Mouse (Mus musculus): ENCODE measurements around the gene Mcrip2. TPM values are rescaled to one million over a fixed set of nuclear protein-coding genes. Genes with fewer than 3 reads are reported as not detected.

Mcrip2 gene
- polyA plus RNA-seq, 1 experiment = 36.7 TPM

DNA sequence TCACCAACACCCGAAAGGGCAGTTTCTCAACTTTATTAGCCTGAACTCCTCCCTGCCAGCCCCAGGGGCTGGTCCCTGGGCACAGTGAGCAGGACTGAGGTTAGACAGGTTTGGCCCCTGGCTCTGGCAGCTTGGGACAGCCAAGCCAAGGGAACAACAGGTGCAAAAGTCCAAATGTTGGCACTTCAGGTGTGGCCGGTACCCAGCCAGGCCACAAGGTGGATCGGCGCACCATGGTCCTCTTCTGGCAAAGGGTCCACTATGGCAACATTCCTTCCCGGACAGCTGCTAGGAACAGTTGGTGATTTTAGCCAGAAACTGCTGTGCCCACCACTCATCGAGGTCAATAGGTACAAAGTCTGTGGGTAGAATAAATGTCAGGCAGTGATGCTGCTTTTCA is 4.9 kb downstream of the Mcrip2 start:
- Histone ChIP-seq H3ac (ENCODE audit: control insufficient read depth, insufficient read length) (no peak overlapping the region), H3K4me3 (no peak overlapping the region), H3K4me2 (ENCODE audit: low read depth) (no peak overlapping the region), H3K79me2 (ENCODE audit: control insufficient read depth, insufficient read depth) (no peaks in the 10 kb centered on the region), H3K27me3 (ENCODE audit: control insufficient read depth, insufficient read depth, insufficient read length) (no peaks in the 10 kb centered on the region), H3K36me3 (ENCODE audit: control insufficient read depth, insufficient read depth) (no peaks in the 10 kb centered on the region)
- TF ChIP-seq MYOG (IDR thresholded peaks at IDR 0.05; ENCODE audit: control insufficient read depth in 1 of 3, insufficient read depth in 1 of 3, insufficient read length in 2 of 3, low read depth in 2 of 3) (peak in 1 of 3 experiments; percentile 9), POLR2A (IDR thresholded peaks at IDR 0.05; ENCODE audit: insufficient read length, low read depth) (no peak)

- H3K36me3 ChIP-seq (ENCODE audit: control insufficient read depth, insufficient read depth) = no peaks in the 10 kb centered on the region
- H3ac ChIP-seq (ENCODE audit: control insufficient read depth, insufficient read length) = peak overlapping the region; percentile 11
- peak overlapping the region; percentile 32 for H3K4me3 ChIP-seq
- H3K27me3 ChIP-seq (ENCODE audit: control insufficient read depth, insufficient read depth, insufficient read length) = no peaks in the 10 kb centered on the region
- TF ChIP-seq POLR2AphosphoS2 (IDR thresholded peaks at IDR 0.05; ENCODE audit: insufficient read length, low read depth) (no peak), REST (IDR thresholded peaks at IDR 0.05; ENCODE audit: insufficient read depth, insufficient read length) (no peak), TCF12 (IDR thresholded peaks at IDR 0.05; ENCODE audit: insufficient read depth, poor library complexity, severe bottlenecking) (no peak), CEBPB (IDR thresholded peaks at IDR 0.05; ENCODE audit: insufficient read depth, poor library complexity, severe bottlenecking) (no peak), MAX (IDR thresholded peaks at IDR 0.05; ENCODE audit: low read depth) (no peak), E2F4 (IDR thresholded peaks at IDR 0.05; ENCODE audit: insufficient read depth) (no peak), MYOD1 (IDR thresholded peaks at IDR 0.05; ENCODE audit: control insufficient read depth in 1 of 3, insufficient read length in 2 of 3, low read depth in 2 of 3) (no peak), TCF3 (IDR thresholded peaks at IDR 0.05; ENCODE audit: insufficient read length, low read depth) (no peak), USF1 (IDR thresholded peaks at IDR 0.05; ENCODE audit: low read depth) (no peak), MYOG (IDR thresholded peaks at IDR 0.05; ENCODE audit: control insufficient read depth in 1 of 3, insufficient read depth in 1 of 3, insufficient read length in 2 of 3, low read depth in 2 of 3) (no peak), POLR2A (IDR thresholded peaks at IDR 0.05; ENCODE audit: insufficient read length, low read depth) (no peak), SRF (IDR thresholded peaks at IDR 0.05; ENCODE audit: control insufficient read depth, insufficient read length, low read depth) (no peak)
- H3K4me2 ChIP-seq (ENCODE audit: low read depth) = peak overlapping the region; percentile 86
- no peaks in the 10 kb centered on the region for H3K79me2 ChIP-seq (ENCODE audit: control insufficient read depth, insufficient read depth)
Observed at GRCm38 (mm10) chr17:25861704-25862612, 6.6 kb downstream of the Mcrip2 start.

DNA sequence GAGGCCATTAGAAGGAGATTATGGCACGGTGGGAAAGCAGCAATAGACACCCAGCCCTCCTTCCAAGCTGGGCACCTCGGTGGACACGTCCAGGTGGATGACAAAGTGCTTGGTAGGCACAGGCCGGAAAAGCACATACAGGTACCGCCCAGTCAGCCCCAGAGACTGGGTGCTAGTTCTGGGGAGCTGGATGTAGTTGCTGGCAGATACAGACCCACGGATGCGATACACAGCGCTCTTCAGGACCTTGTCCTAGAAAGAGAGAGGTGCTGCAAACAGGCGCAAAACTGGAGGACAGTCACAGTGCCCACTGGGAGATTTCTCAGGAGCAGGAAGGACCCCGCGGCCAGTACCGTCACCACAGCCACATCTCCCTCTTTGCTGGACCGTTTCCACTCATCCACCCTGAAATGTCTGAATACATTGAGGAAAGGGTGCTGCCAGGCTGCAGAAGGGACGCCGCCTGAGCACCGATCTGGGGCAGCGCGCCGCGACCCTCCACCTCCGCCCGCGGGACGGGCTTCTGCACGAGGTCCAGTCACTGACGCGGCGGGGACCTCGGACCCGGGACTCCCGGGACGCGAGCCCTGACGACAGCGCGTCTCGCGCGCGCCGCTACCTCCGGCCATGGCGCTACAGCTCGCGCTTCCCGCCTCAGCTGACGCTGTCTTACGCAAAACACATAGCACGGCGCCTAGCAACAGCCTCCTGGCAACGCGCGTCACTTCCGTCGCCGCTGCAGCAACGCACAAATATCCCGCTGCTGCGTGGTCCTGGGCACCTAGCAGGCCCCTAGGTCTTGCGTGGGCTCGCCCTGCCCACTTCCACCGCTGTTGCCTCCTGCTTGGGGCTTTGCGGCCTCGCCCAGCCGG is 7.5 kb downstream of the Mcrip2 start, which contains the start of gene Wdr90:
Gene Wdr90, minus strand, starts transcription at position 670 of the 872 bp plus-strand sequence.
- no peaks in the 10 kb centered on the region for H3K79me2 ChIP-seq (ENCODE audit: control insufficient read depth, insufficient read depth)
- H3K4me3 ChIP-seq = peak within 1 kb of the TSS; percentile 32
- no peaks in the 10 kb centered on the region for H3K27me3 ChIP-seq (ENCODE audit: control insufficient read depth, insufficient read depth, insufficient read length)
- H3ac ChIP-seq (ENCODE audit: control insufficient read depth, insufficient read length) = peak within 1 kb of the TSS; percentile 11
- H3K36me3 ChIP-seq (ENCODE audit: control insufficient read depth, insufficient read depth) = no peaks in the 10 kb centered on the region
- TF ChIP-seq POLR2A (IDR thresholded peaks at IDR 0.05; ENCODE audit: insufficient read length, low read depth) (peak; percentile 89), SRF (IDR thresholded peaks at IDR 0.05; ENCODE audit: control insufficient read depth, insufficient read length, low read depth) (peak; percentile 71), MAX (IDR thresholded peaks at IDR 0.05; ENCODE audit: low read depth) (no peak), CEBPB (IDR thresholded peaks at IDR 0.05; ENCODE audit: insufficient read depth, poor library complexity, severe bottlenecking) (peak; percentile 56; the same call in 1 of the 2 replicates), TCF3 (IDR thresholded peaks at IDR 0.05; ENCODE audit: insufficient read length, low read depth) (no peak), MYOG (IDR thresholded peaks at IDR 0.05; ENCODE audit: control insufficient read depth in 1 of 3, insufficient read depth in 1 of 3, insufficient read length in 2 of 3, low read depth in 2 of 3) (peak in 2 of 3 experiments; percentile 43 to 52), TCF12 (IDR thresholded peaks at IDR 0.05; ENCODE audit: insufficient read depth, poor library complexity, severe bottlenecking) (no peak), MYOD1 (IDR thresholded peaks at IDR 0.05; ENCODE audit: control insufficient read depth in 1 of 3, insufficient read length in 2 of 3, low read depth in 2 of 3) (peak in 2 of 3 experiments; percentile 52 to 59), E2F4 (IDR thresholded peaks at IDR 0.05; ENCODE audit: insufficient read depth) (peak; percentile 86), POLR2AphosphoS2 (IDR thresholded peaks at IDR 0.05; ENCODE audit: insufficient read length, low read depth) (peak; percentile 86)
- H3K4me2 ChIP-seq (ENCODE audit: low read depth) = peak within 1 kb of the TSS; percentile 86

GRCm38 (mm10) chr17:25860229-25860628 is 8.3 kb downstream of the Mcrip2 start:
- Histone ChIP-seq H3K27me3 (ENCODE audit: control insufficient read depth, insufficient read depth, insufficient read length) (no peaks in the 10 kb centered on the region), H3K36me3 (ENCODE audit: control insufficient read depth, insufficient read depth) (no peaks in the 10 kb centered on the region), H3ac (ENCODE audit: control insufficient read depth, insufficient read length) (no peak overlapping the region), H3K79me2 (ENCODE audit: control insufficient read depth, insufficient read depth) (no peaks in the 10 kb centered on the region), H3K4me3 (peak overlapping the region; percentile 32), H3K4me2 (ENCODE audit: low read depth) (peak overlapping the region; percentile 86)
- no peak for TF ChIP-seq POLR2A (IDR thresholded peaks at IDR 0.05; ENCODE audit: insufficient read length, low read depth)
- no peak for TF ChIP-seq MAX (IDR thresholded peaks at IDR 0.05; ENCODE audit: low read depth)
- TF ChIP-seq SRF (IDR thresholded peaks at IDR 0.05; ENCODE audit: control insufficient read depth, insufficient read length, low read depth) = no peak
- TF ChIP-seq MYOD1 (IDR thresholded peaks at IDR 0.05; ENCODE audit: control insufficient read depth in 1 of 3, insufficient read length in 2 of 3, low read depth in 2 of 3) = no peak
- no peak for TF ChIP-seq MYOG (IDR thresholded peaks at IDR 0.05; ENCODE audit: control insufficient read depth in 1 of 3, insufficient read depth in 1 of 3, insufficient read length in 2 of 3, low read depth in 2 of 3)
- TF ChIP-seq POLR2AphosphoS2 (IDR thresholded peaks at IDR 0.05; ENCODE audit: insufficient read length, low read depth) = no peak
- TF ChIP-seq CEBPB (IDR thresholded peaks at IDR 0.05; ENCODE audit: insufficient read depth, poor library complexity, severe bottlenecking) = no peak
- TF ChIP-seq E2F4 (IDR thresholded peaks at IDR 0.05; ENCODE audit: insufficient read depth) = no peak
- TF ChIP-seq USF1 (IDR thresholded peaks at IDR 0.05; ENCODE audit: low read depth) = no peak
- TF ChIP-seq REST (IDR thresholded peaks at IDR 0.05; ENCODE audit: insufficient read depth, insufficient read length) = no peak

All from myocyte (in vitro differentiated cells).